Mouse (Mus musculus): ENCODE data around the gene Kmt2b.

GRCm38 (mm10) chr7:30588676-30589434 lies at the start of gene Kmt2b:
- TF ChIP-seq CTCF (IDR thresholded peaks at IDR 0.05; ENCODE audit: control insufficient read depth, insufficient read depth, insufficient replicate concordance, low read depth, low read length) (no peak), POLR2A (IDR thresholded peaks at IDR 0.05; ENCODE audit: control insufficient read depth, low read depth, low read length) (peak; percentile 41)

Data from testis, adult 2 months (tissue).